ENCODE assay signal across 29 mouse cellular contexts in the genomic region with DNA sequence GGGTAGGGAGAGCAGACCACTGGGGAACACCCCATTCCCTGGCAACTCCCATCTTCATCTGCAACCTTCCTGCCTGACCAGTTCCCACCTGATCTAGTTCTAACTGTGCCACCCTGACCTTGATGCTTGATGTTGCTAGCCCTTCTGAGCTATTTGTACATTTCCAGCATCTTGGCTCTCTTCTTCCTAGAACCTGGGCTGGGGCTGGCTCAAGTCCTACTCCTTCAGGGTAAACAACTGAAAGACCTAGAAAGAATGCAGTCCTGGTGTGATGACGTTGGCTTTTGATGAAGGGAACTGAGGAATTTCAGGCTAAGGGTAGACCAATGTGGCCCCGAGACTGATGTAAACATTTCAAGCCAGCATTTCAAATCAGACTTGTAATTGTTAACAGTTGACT. TPM values are rescaled to one million over a fixed set of nuclear protein-coding genes. Genes with fewer than 3 reads are reported as not detected.
DNase-seq lines count a peak whose midpoint lies in the region; ATAC-seq lines count a peak whose summit lies in the region.
"Had no signal": no experiment of that assay in that cellular context is flagged by ENCODE, and none has a peak within 500 bp of the region (broad histone marks: within the 10 kb centered on the region; RNA-seq: fewer than 3 reads in every experiment).

No protein-coding gene starts in this region.

- H3K9ac ChIP-seq in kidney, embryonic 15.5 days: no peak overlapping the region
- no peak overlapping the region for H3K9ac ChIP-seq in kidney, embryonic 14.5 days (ENCODE audit: low read depth, low read length)
- no peak overlapping the region for H3K9ac ChIP-seq in lung, embryonic 16.5 days (ENCODE audit: low read length)
- H3K9ac ChIP-seq: embryonic facial prominence, embryonic 13.5 days; forebrain, embryonic 12.5 days; forebrain, embryonic 15.5 days; heart, embryonic 13.5 days; hindbrain, embryonic 12.5 days had no signal

- no peaks in the 10 kb centered on the region for H3K9me3 ChIP-seq in kidney, embryonic 15.5 days (replicated peaks)
- no peaks in the 10 kb centered on the region for H3K9me3 ChIP-seq in kidney, embryonic 14.5 days (ENCODE audit: control insufficient read depth, low read length)
- H3K9me3 ChIP-seq in lung, embryonic 16.5 days (ENCODE audit: control insufficient read depth, low read length): no peaks in the 10 kb centered on the region
- H3K9me3 ChIP-seq: embryonic facial prominence, embryonic 10.5 days; embryonic facial prominence, embryonic 13.5 days; forebrain, embryonic 12.5 days; forebrain, embryonic 15.5 days; heart, embryonic 10.5 days; heart, embryonic 13.5 days; hindbrain, embryonic 12.5 days had no signal

- 0 out of 2 replicates have a peak, but pooled peaks cover 7% of the 10 kb centered on the region for H3K4me1 ChIP-seq in kidney, embryonic 15.5 days
- no peaks in the 10 kb centered on the region for H3K4me1 ChIP-seq in kidney, embryonic 14.5 days (ENCODE audit: control insufficient read depth, insufficient read depth, low read length)
- peaks cover 18% of the 10 kb centered on the region for H3K4me1 ChIP-seq in lung, embryonic 16.5 days (replicated peaks; ENCODE audit: control insufficient read depth, insufficient read depth, low read length)
- H3K4me1 ChIP-seq: forebrain, embryonic 15.5 days; heart, embryonic 10.5 days had no signal

- H3K27me3 ChIP-seq in kidney, embryonic 15.5 days: no peaks in the 10 kb centered on the region
- no peaks in the 10 kb centered on the region for H3K27me3 ChIP-seq in kidney, embryonic 14.5 days (ENCODE audit: control insufficient read depth, insufficient read depth, low read length)
- H3K27me3 ChIP-seq in lung, embryonic 16.5 days (ENCODE audit: control insufficient read depth, insufficient read depth, low read depth, low read length): no peaks in the 10 kb centered on the region
- H3K27me3 ChIP-seq: embryonic facial prominence, embryonic 13.5 days; forebrain, embryonic 12.5 days; forebrain, embryonic 15.5 days; heart, embryonic 13.5 days; hindbrain, embryonic 12.5 days had no signal

- no peaks in the 10 kb centered on the region for H3K36me3 ChIP-seq in kidney, embryonic 15.5 days
- H3K36me3 ChIP-seq in kidney, embryonic 14.5 days (ENCODE audit: control insufficient read depth, insufficient read depth, low read length): no peaks in the 10 kb centered on the region
- H3K36me3 ChIP-seq in lung, embryonic 16.5 days (ENCODE audit: control insufficient read depth, insufficient read depth, low read length): no peaks in the 10 kb centered on the region
- H3K36me3 ChIP-seq: embryonic facial prominence, embryonic 10.5 days; embryonic facial prominence, embryonic 13.5 days; forebrain, embryonic 12.5 days; forebrain, embryonic 15.5 days; heart, embryonic 10.5 days; heart, embryonic 13.5 days; hindbrain, embryonic 12.5 days had no signal

- WGBS in kidney, embryonic 15.5 days: 61% methylated on average over 2 of the region's 2 CpGs
- 67% methylated on average over 2 of the region's 2 CpGs for WGBS in kidney, embryonic 14.5 days
- WGBS in lung, embryonic 16.5 days: 8% methylated on average over 2 of the region's 2 CpGs

- H3K27ac ChIP-seq in kidney, embryonic 15.5 days: no peak overlapping the region
- H3K27ac ChIP-seq in kidney, embryonic 14.5 days (ENCODE audit: low read depth, low read length): no peak overlapping the region
- H3K27ac ChIP-seq in lung, embryonic 16.5 days (ENCODE audit: low read length): peak overlapping the region; percentile 33
- H3K27ac ChIP-seq: embryonic facial prominence, embryonic 10.5 days; embryonic facial prominence, embryonic 13.5 days; forebrain, embryonic 12.5 days; forebrain, embryonic 15.5 days; heart, adult 2 months; heart, embryonic 10.5 days; heart, embryonic 13.5 days; hindbrain, embryonic 12.5 days had no signal

- no peak overlapping the region for H3K4me2 ChIP-seq in kidney, embryonic 15.5 days
- no peak overlapping the region for H3K4me2 ChIP-seq in kidney, embryonic 14.5 days (replicated peaks; ENCODE audit: low read depth, low read length)
- H3K4me2 ChIP-seq in lung, embryonic 16.5 days (ENCODE audit: low read depth, low read length): no peak overlapping the region
- H3K4me2 ChIP-seq: embryonic facial prominence, embryonic 13.5 days; forebrain, embryonic 12.5 days; forebrain, embryonic 15.5 days; heart, embryonic 13.5 days; hindbrain, embryonic 12.5 days had no signal

- no peak overlapping the region for H3K4me3 ChIP-seq in kidney, embryonic 15.5 days (replicated peaks)
- H3K4me3 ChIP-seq in kidney, embryonic 14.5 days (ENCODE audit: low read length): no peak overlapping the region
- H3K4me3 ChIP-seq in lung, embryonic 16.5 days (ENCODE audit: low read length): no peak overlapping the region
- H3K4me3 ChIP-seq: embryonic facial prominence, embryonic 10.5 days; embryonic facial prominence, embryonic 13.5 days; erythroblast, embryonic 14.5 days; forebrain, embryonic 12.5 days; forebrain, embryonic 15.5 days; heart, adult 2 months; heart, embryonic 10.5 days; heart, embryonic 13.5 days; hindbrain, embryonic 12.5 days had no signal

- no peak for ATAC-seq in kidney, embryonic 15.5 days (replicated peaks; ENCODE audit: low FRiP score)
- ATAC-seq in kidney, embryonic 14.5 days (ENCODE audit: low FRiP score, low TSS enrichment): no peak
- no peak; the same call in 1 of the 2 replicates for ATAC-seq in lung, embryonic 16.5 days (ENCODE audit: low read depth)
- ATAC-seq: activated CD4-positive, CD25-positive, alpha-beta regulatory T cell, adult 4 months; forebrain, embryonic 15.5 days had no signal

- peak; percentile 45 for DNase-seq in kidney, adult 11 months
- DNase-seq in kidney, adult 9 months: peak; percentile 38
- no peak for DNase-seq in lung, postnatal 10 days
- peak; percentile 25 for DNase-seq in induced T-regulatory cell, adult 2 months (ENCODE audit: low read depth)
- DNase-seq in left cerebral cortex, adult 8-10 months (ENCODE audit: low spot score in 2 of 2): no peak
- DNase-seq: adrenal gland, adult 8-10 months; adrenal gland, postnatal 25 days; cerebellum, adult 11-12 months; cerebellum, adult 8-10 months; cerebellum, postnatal 10 days; cerebellum, postnatal 36 days; embryo, embryonic 11 days; gastrocnemius, postnatal 10 days; gastrocnemius, postnatal 36 days; heart, adult 2 months; heart, postnatal 14 days; heart, postnatal 4 days had no signal

RNA-seq across cellular contexts. Expression of a gene that starts 24.5 kb away (rescaled TPM):
- 8.8 and 9.8 TPM in 2 replicates for polyA plus RNA-seq in kidney, embryonic 15.5 days (2015; fragmentation: Nextera tagmentation; extraction: Ambion mirVana)
- polyA plus RNA-seq in kidney, embryonic 14.5 days (2014; fragmentation: Nextera tagmentation; extraction: Ambion mirVana): 10.7 and 13.8 TPM in 2 replicates
- 9.0 and 9.1 TPM in 2 replicates for polyA plus RNA-seq in lung, embryonic 16.5 days (2015; fragmentation: Nextera tagmentation; extraction: Ambion mirVana)
- 1 to 10 TPM; 2.0 to 2.5 (median 2.2) TPM for total RNA-seq in left cerebral cortex, adult 8-10 months (2022)
- polyA plus RNA-seq: erythroblast, embryonic 14.5 days had no signal

Comparison
In these comparisons a context has a peak if more than half of its experiments do, and no peak if none do; other contexts are left out.
1. DNase-seq: peak in kidney, adult 11 months (single experiment), kidney, adult 9 months (single experiment) and induced T-regulatory cell, adult 2 months (single experiment); none in lung, postnatal 10 days (single experiment) and left cerebral cortex, adult 8-10 months (0 of 2).